Mouse (Mus musculus) common myeloid progenitor, adult 5-6 weeks (primary cell): ENCODE measurements around the gene Irs3. TPM values are rescaled to one million over a fixed set of nuclear protein-coding genes. Genes with fewer than 3 reads are reported as not detected.

ENCODE experiments used
- ATAC-seq: replicated peaks from 2 replicates; pipeline ENCODE4 v1.8.0; 2016; ENCODE audit warnings: low read depth, mild to moderate bottlenecking, moderate TSS enrichment, inconsistent platforms; ENCODE audit not compliant: poor library complexity, severe bottlenecking
- total RNA-seq: library from RNA; stranded (forward); fragments of 200-1000, 187-1606 nt; gene quantifications from 2 replicates; pipeline ENCODE4 v1.2.3, GENCODE M21; 2017

Irs3 gene
- total RNA-seq, 1 experiment from 2014 or later: not detected

- no peak for ATAC-seq
These were observed 14.7 kb upstream of the Irs3 start for GRCm38 (mm10) chr5:137660064-137660688.

GRCm38 (mm10) chr5:137656977-137657376 is 11.5 kb upstream of the Irs3 start:
- peak; percentile 75 for ATAC-seq

- ATAC-seq: peak; percentile 39; the same call in 1 of the 2 replicates
These were observed 9.2 kb upstream of the Irs3 start for GRCm38 (mm10) chr5:137654746-137655145.

- ATAC-seq: no peak
These were observed 7.9 kb upstream of the Irs3 start for GRCm38 (mm10) chr5:137653366-137653765.

- ATAC-seq: peak; percentile 57
These were observed 7.0 kb upstream of the Irs3 start for GRCm38 (mm10) chr5:137652474-137652873.

GRCm38 (mm10) chr5:137649669-137650571 is 4.4 kb upstream of the Irs3 start:
- no peak for ATAC-seq

GRCm38 (mm10) chr5:137649251-137649650 is 3.7 kb upstream of the Irs3 start:
- ATAC-seq: no peak

GRCm38 (mm10) chr5:137647827-137648601 is 2.5 kb upstream of the Irs3 start:
- no peak for ATAC-seq

- ATAC-seq: peak; percentile 61
These were observed 343 bp downstream of the Irs3 start for GRCm38 (mm10) chr5:137645091-137645651.

- ATAC-seq: no peak
These were observed 1.0 kb downstream of the Irs3 start for GRCm38 (mm10) chr5:137644484-137644883.

GRCm38 (mm10) chr5:137642886-137643285 is 2.6 kb downstream of the Irs3 start:
- ATAC-seq: no peak

GRCm38 (mm10) chr5:137641054-137641453 is 4.5 kb downstream of the Irs3 start, which contains the start of gene Sap25:
Sap25 (plus strand) TSS chr5:137641334.
- ATAC-seq: no peak

GRCm38 (mm10) chr5:137639472-137639871 is 6.0 kb downstream of the Irs3 start:
- no peak for ATAC-seq

GRCm38 (mm10) chr5:137633397-137634084 is 12.0 kb downstream of the Irs3 start:
- no peak for ATAC-seq

- ATAC-seq: no peak
These were observed 13.9 kb downstream of the Irs3 start for GRCm38 (mm10) chr5:137631591-137631990.

- peak; percentile 61 for ATAC-seq
These were observed 14.3 kb downstream of the Irs3 start for GRCm38 (mm10) chr5:137631171-137631570.

GRCm38 (mm10) chr5:137630602-137631001 is 14.9 kb downstream of the Irs3 start:
- no peak for ATAC-seq

- ATAC-seq: no peak
These were observed 15.5 kb downstream of the Irs3 start for GRCm38 (mm10) chr5:137629906-137630545.

- ATAC-seq: no peak
These were observed 16.2 kb downstream of the Irs3 start for GRCm38 (mm10) chr5:137629306-137629721.
